Mouse (Mus musculus) cortical plate, adult 2 months (tissue): ENCODE results near the gene Btk. TPM values are rescaled to one million over a fixed set of nuclear protein-coding genes. Genes with fewer than 3 reads are reported as not detected.
A peak's percentile ranks its signal among the peaks of the same experiment; 100 is the strongest.

Experiments used
- H3K27ac ChIP-seq: fragments of 200-500 bp; 2 replicates; pipeline ENCODE4 v1.5.1; 2012; ENCODE audit warnings: low read length, control low read depth, inconsistent platforms; ENCODE audit not compliant: insufficient read depth
- H3K4me1 ChIP-seq: fragments of 200-500 bp; 2 replicates; pipeline ENCODE4 v1.6.1; 2011; ENCODE audit warnings: low read length; ENCODE audit not compliant: control insufficient read depth, insufficient read depth
- H3K4me3 ChIP-seq: fragments of 200-500 bp; 2 replicates; pipeline ENCODE4 v1.5.1; 2011; ENCODE audit warnings: mild to moderate bottlenecking, low read length, control low read depth; ENCODE audit not compliant: insufficient read depth
- CTCF ChIP-seq: fragments of 200-500 bp; IDR thresholded peaks from 2 replicates; pipeline ENCODE4 v1.5.1; 2011; ENCODE audit warnings: mild to moderate bottlenecking, control low read depth, low read length; ENCODE audit not compliant: insufficient read depth; ENCODE audit errors: extremely low read depth
- POLR2A ChIP-seq: fragments of 200-500 bp; IDR thresholded peaks from 2 replicates; pipeline ENCODE4 v1.6.1; 2011; ENCODE audit warnings: mild to moderate bottlenecking, low read length, control low read depth; ENCODE audit not compliant: insufficient read depth; ENCODE audit errors: extremely low read depth
- polyA plus RNA-seq: library from polyadenylated mRNA; depleted of rRNA; stranded (reverse); fragments of >200 nt; gene quantifications from 2 replicates; pipeline ENCODE4 v1.2.3, GENCODE M21; 2012

Gene Btk
- polyA plus RNA-seq, 1 experiment, result 0.94 TPM

GRCm38 (mm10) chrX:134585103-134586002 is 2.0 kb upstream of the Btk start, which contains the start of gene Rpl36a:
Rpl36a (plus strand) TSS chrX:134585654.
- H3K4me3 ChIP-seq, result peak within 1 kb of the TSS; percentile 59
- peak; percentile 96 for TF ChIP-seq POLR2A
- TF ChIP-seq CTCF, result peak; percentile 42
- H3K4me1 ChIP-seq, result no peaks in the 10 kb centered on the region
- no peak within 1 kb of the TSS for H3K27ac ChIP-seq

- TF ChIP-seq CTCF, result no peak
- TF ChIP-seq POLR2A, result no peak
- Histone ChIP-seq H3K27ac (no peak overlapping the region), H3K4me3 (no peak overlapping the region; the same call in 1 of the 2 replicates), H3K4me1 (no peaks in the 10 kb centered on the region)
These were observed 1.1 kb downstream of the Btk start for GRCm38 (mm10) chrX:134582270-134582669.

- TF ChIP-seq CTCF (no peak), POLR2A (no peak)
- Histone ChIP-seq H3K4me1 (no peaks in the 10 kb centered on the region), H3K4me3 (no peak overlapping the region), H3K27ac (no peak overlapping the region)
These were observed 2.7 kb downstream of the Btk start for GRCm38 (mm10) chrX:134580528-134581305.

DNA sequence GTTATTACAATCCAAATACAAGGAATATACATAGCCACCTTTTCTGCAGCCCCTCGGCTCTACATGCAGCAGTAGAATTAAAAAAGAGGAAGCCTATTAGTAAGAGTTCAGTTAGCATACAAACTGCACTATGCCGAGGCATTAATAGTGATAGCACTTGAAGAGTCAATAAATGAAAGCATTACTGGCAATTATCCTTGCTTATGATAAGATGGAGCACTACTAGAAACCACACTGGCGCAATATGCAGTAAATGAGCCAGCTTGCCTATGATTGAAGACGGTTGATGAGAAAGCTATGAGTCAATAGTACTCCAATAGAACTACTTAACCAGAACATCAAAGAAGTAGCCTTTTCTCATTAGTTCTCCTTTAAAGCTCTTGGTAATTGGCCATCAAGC is 5.5 kb downstream of the Btk start:
- Histone ChIP-seq H3K27ac (no peak overlapping the region), H3K4me3 (no peak overlapping the region), H3K4me1 (no peaks in the 10 kb centered on the region)
- TF ChIP-seq CTCF (no peak), POLR2A (no peak)

DNA sequence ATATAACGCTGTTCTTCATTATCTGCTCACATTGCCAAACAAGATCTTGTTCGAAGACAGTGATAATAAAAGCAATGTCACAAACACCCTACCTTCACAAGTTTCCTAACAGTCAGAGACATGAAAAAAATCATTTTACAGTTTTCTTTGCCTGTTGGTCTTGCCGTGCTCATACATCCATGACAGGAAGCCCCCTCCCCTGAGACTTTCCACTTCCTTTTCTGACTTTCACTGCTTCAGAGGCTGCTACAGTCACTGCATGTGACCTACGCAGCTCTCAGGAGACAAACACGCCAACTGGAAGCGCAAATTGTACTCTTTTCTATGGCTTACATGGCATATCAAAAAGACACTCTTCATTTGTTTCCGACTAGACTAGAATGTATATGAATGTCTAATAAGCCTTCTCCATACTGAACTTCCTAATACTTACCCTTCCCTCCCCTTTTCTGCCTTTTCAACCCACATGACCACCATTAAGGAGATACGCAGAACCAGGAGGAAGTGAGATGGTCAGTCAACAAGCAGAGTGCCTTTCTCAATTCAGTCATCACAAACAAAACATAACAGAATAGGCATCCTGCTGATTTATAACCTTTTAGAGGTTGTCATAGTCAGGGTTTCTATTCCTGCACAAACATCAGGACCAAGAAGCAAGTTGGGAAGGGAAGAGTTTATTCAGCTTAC is 16.7 kb downstream of the Btk start:
- TF ChIP-seq POLR2A (no peak), CTCF (no peak)
- H3K4me1 ChIP-seq, result no peaks in the 10 kb centered on the region
- H3K4me3 ChIP-seq, result no peak overlapping the region
- H3K27ac ChIP-seq, result no peak overlapping the region

- TF ChIP-seq POLR2A (no peak), CTCF (no peak)
- H3K4me1 ChIP-seq, result no peaks in the 10 kb centered on the region
- H3K27ac ChIP-seq, result no peak overlapping the region
- H3K4me3 ChIP-seq, result no peak overlapping the region
These were observed 19.0 kb downstream of the Btk start for GRCm38 (mm10) chrX:134564326-134564725.

- no peak for TF ChIP-seq POLR2A
- TF ChIP-seq CTCF, result no peak
- Histone ChIP-seq H3K4me1 (no peaks in the 10 kb centered on the region), H3K4me3 (no peak overlapping the region), H3K27ac (no peak overlapping the region)
These were observed 28.9 kb downstream of the Btk start for GRCm38 (mm10) chrX:134554425-134554824.

GRCm38 (mm10) chrX:134553326-134553725 is 30.0 kb downstream of the Btk start:
- no peak for TF ChIP-seq POLR2A
- no peak for TF ChIP-seq CTCF
- Histone ChIP-seq H3K4me3 (no peak overlapping the region), H3K27ac (no peak overlapping the region), H3K4me1 (no peaks in the 10 kb centered on the region)

DNA sequence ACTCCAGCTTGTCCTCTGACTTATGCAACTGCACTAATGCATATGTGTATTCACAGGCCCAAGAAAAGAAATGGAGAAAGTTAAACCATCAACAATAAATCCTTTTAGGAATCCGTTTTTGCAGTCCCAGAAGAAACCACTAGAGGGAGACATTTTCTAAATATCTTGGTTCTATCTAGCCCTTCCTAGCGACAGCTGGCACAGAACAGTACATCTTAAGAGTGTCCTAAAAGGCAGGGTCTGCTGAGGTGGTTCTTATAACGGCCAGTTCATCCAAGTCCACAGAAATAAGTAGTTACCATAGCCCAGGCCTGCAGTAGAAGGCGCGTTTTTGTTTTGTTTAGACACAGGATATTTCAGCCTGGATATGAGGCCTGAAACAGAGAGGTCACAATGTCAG is 32.5 kb downstream of the Btk start:
- H3K27ac ChIP-seq, result no peak overlapping the region
- no peaks in the 10 kb centered on the region for H3K4me1 ChIP-seq
- H3K4me3 ChIP-seq, result no peak overlapping the region
- no peak for TF ChIP-seq POLR2A
- 0 out of 2 replicates have a peak, but pooled peaks have one; percentile 11 for TF ChIP-seq CTCF
